Mouse (Mus musculus): ENCODE data around the gene Mgat5. TPM values are rescaled to one million over a fixed set of nuclear protein-coding genes. Genes with fewer than 3 reads are reported as not detected.

Gene Mgat5
- polyA plus RNA-seq, 1 experiment from 2014 or later, result 5.2 TPM

GRCm38 (mm10) chr1:127487161-127487560 is 282.3 kb downstream of the Mgat5 start:
- peak; percentile 47; the same call in 1 of the 2 replicates for TF ChIP-seq CTCF (IDR thresholded peaks at IDR 0.05; ENCODE audit: low read depth)
- 82% methylated on average over 4 of the region's 4 CpGs for WGBS
- no peaks in the 10 kb centered on the region for H3K4me1 ChIP-seq (ENCODE audit: insufficient read depth)
- H3K4me2 ChIP-seq, result no peak overlapping the region
- H3K27ac ChIP-seq (ENCODE audit: low read depth), result no peak overlapping the region
- H3K36me3 ChIP-seq (ENCODE audit: insufficient read depth), result peaks cover 6% of the 10 kb centered on the region; the same call in 1 of the 2 replicates
- peak; percentile 29 for DNase-seq
- no peak for ATAC-seq (ENCODE audit: insufficient read depth)
- H3K9me3 ChIP-seq (ENCODE audit: low read depth, low read length), result no peaks in the 10 kb centered on the region
- H3K9ac ChIP-seq, result no peak overlapping the region
- no peaks in the 10 kb centered on the region for H3K27me3 ChIP-seq (ENCODE audit: insufficient read depth, low read length)
- no peak overlapping the region for H3K4me3 ChIP-seq (ENCODE audit: low read depth, low read length)

- TF ChIP-seq CTCF (IDR thresholded peaks at IDR 0.05; ENCODE audit: low read depth), result peak; percentile 100
- Histone ChIP-seq H3K27ac (ENCODE audit: low read depth) (no peak overlapping the region), H3K36me3 (ENCODE audit: insufficient read depth) (no peaks in the 10 kb centered on the region), H3K4me2 (no peak overlapping the region), H3K9me3 (ENCODE audit: low read depth, low read length) (no peaks in the 10 kb centered on the region), H3K4me1 (ENCODE audit: insufficient read depth) (no peaks in the 10 kb centered on the region), H3K27me3 (ENCODE audit: insufficient read depth, low read length) (no peaks in the 10 kb centered on the region), H3K4me3 (ENCODE audit: low read depth, low read length) (no peak overlapping the region), H3K9ac (no peak overlapping the region)
- peak; percentile 64 for ATAC-seq (ENCODE audit: insufficient read depth)
- DNase-seq, result peak; percentile 80
- WGBS, result 32% methylated on average over 9 of the region's 9 CpGs
Measured at GRCm38 (mm10) chr1:127496737-127497543, 292.1 kb downstream of the Mgat5 start.

GRCm38 (mm10) chr1:127498746-127499145 is 293.9 kb downstream of the Mgat5 start:
- no peak for ATAC-seq (ENCODE audit: insufficient read depth)
- WGBS, result 37% methylated on average over 9 of the region's 9 CpGs
- TF ChIP-seq CTCF (IDR thresholded peaks at IDR 0.05; ENCODE audit: low read depth), result no peak

GRCm38 (mm10) chr1:127500219-127500618 is 295.4 kb downstream of the Mgat5 start:
- Histone ChIP-seq H3K27me3 (ENCODE audit: insufficient read depth, low read length) (no peaks in the 10 kb centered on the region), H3K4me3 (ENCODE audit: low read depth, low read length) (no peak overlapping the region), H3K4me1 (ENCODE audit: insufficient read depth) (no peaks in the 10 kb centered on the region), H3K4me2 (no peak overlapping the region), H3K9ac (no peak overlapping the region), H3K27ac (ENCODE audit: low read depth) (no peak overlapping the region), H3K9me3 (ENCODE audit: low read depth, low read length) (no peaks in the 10 kb centered on the region), H3K36me3 (ENCODE audit: insufficient read depth) (no peaks in the 10 kb centered on the region)
- 9% methylated on average over 8 of the region's 8 CpGs for WGBS
- ATAC-seq (ENCODE audit: insufficient read depth), result no peak
- TF ChIP-seq CTCF (IDR thresholded peaks at IDR 0.05; ENCODE audit: low read depth), result peak; percentile 95
- DNase-seq, result peak; percentile 91

More at GRCm38 (mm10) chr1:127498746-127499145, 293.9 kb downstream of the Mgat5 start:
- no peaks in the 10 kb centered on the region for H3K36me3 ChIP-seq (ENCODE audit: insufficient read depth)
- H3K9me3 ChIP-seq (ENCODE audit: low read depth, low read length), result no peaks in the 10 kb centered on the region
- H3K4me2 ChIP-seq, result no peak overlapping the region
- DNase-seq, result no peak
- no peak overlapping the region for H3K27ac ChIP-seq (ENCODE audit: low read depth)
- H3K27me3 ChIP-seq (ENCODE audit: insufficient read depth, low read length), result no peaks in the 10 kb centered on the region
- no peaks in the 10 kb centered on the region for H3K4me1 ChIP-seq (ENCODE audit: insufficient read depth)
- no peak overlapping the region for H3K9ac ChIP-seq
- no peak overlapping the region for H3K4me3 ChIP-seq (ENCODE audit: low read depth, low read length)

- Histone ChIP-seq H3K4me3 (ENCODE audit: low read depth, low read length) (no peak overlapping the region), H3K36me3 (ENCODE audit: insufficient read depth) (no peaks in the 10 kb centered on the region), H3K4me2 (no peak overlapping the region), H3K27me3 (ENCODE audit: insufficient read depth, low read length) (no peaks in the 10 kb centered on the region), H3K27ac (ENCODE audit: low read depth) (no peak overlapping the region), H3K9ac (no peak overlapping the region), H3K4me1 (ENCODE audit: insufficient read depth) (no peaks in the 10 kb centered on the region), H3K9me3 (ENCODE audit: low read depth, low read length) (no peaks in the 10 kb centered on the region)
- TF ChIP-seq CTCF (IDR thresholded peaks at IDR 0.05; ENCODE audit: low read depth), result no peak
- 68% methylated on average over 17 of the region's 17 CpGs for WGBS
- ATAC-seq (ENCODE audit: insufficient read depth), result no peak
- no peak for DNase-seq
Measured at GRCm38 (mm10) chr1:127500701-127501100, 295.9 kb downstream of the Mgat5 start.

- H3K9ac ChIP-seq, result no peak overlapping the region
- H3K27ac ChIP-seq (ENCODE audit: low read depth), result no peak overlapping the region
- no peaks in the 10 kb centered on the region for H3K4me1 ChIP-seq (ENCODE audit: insufficient read depth)
- TF ChIP-seq CTCF (IDR thresholded peaks at IDR 0.05; ENCODE audit: low read depth), result no peak
- H3K36me3 ChIP-seq (ENCODE audit: insufficient read depth), result no peaks in the 10 kb centered on the region
- no peak overlapping the region for H3K4me3 ChIP-seq (ENCODE audit: low read depth, low read length)
- no peaks in the 10 kb centered on the region for H3K9me3 ChIP-seq (ENCODE audit: low read depth, low read length)
- no peak for ATAC-seq (ENCODE audit: insufficient read depth)
- WGBS, result 78% methylated on average over 10 of the region's 10 CpGs
- no peak overlapping the region for H3K4me2 ChIP-seq
- no peak for DNase-seq
- H3K27me3 ChIP-seq (ENCODE audit: insufficient read depth, low read length), result no peaks in the 10 kb centered on the region
Measured at GRCm38 (mm10) chr1:127507042-127507650, 302.3 kb downstream of the Mgat5 start.

- no peak overlapping the region for H3K27ac ChIP-seq (ENCODE audit: low read depth)
- H3K27me3 ChIP-seq (ENCODE audit: insufficient read depth, low read length), result no peaks in the 10 kb centered on the region
- no peak for ATAC-seq (ENCODE audit: insufficient read depth)
- no peaks in the 10 kb centered on the region for H3K36me3 ChIP-seq (ENCODE audit: insufficient read depth)
- H3K9ac ChIP-seq, result no peak overlapping the region
- no peak overlapping the region for H3K4me2 ChIP-seq
- no peak for TF ChIP-seq CTCF (IDR thresholded peaks at IDR 0.05; ENCODE audit: low read depth)
- no peaks in the 10 kb centered on the region for H3K9me3 ChIP-seq (ENCODE audit: low read depth, low read length)
- no peaks in the 10 kb centered on the region for H3K4me1 ChIP-seq (ENCODE audit: insufficient read depth)
- 73% methylated on average over 16 of the region's 16 CpGs for WGBS
- DNase-seq, result no peak
- no peak overlapping the region for H3K4me3 ChIP-seq (ENCODE audit: low read depth, low read length)
Measured at GRCm38 (mm10) chr1:127508067-127508739, 303.4 kb downstream of the Mgat5 start.

Data from lung, embryonic 14.5 days (tissue).